In the genomic region with DNA sequence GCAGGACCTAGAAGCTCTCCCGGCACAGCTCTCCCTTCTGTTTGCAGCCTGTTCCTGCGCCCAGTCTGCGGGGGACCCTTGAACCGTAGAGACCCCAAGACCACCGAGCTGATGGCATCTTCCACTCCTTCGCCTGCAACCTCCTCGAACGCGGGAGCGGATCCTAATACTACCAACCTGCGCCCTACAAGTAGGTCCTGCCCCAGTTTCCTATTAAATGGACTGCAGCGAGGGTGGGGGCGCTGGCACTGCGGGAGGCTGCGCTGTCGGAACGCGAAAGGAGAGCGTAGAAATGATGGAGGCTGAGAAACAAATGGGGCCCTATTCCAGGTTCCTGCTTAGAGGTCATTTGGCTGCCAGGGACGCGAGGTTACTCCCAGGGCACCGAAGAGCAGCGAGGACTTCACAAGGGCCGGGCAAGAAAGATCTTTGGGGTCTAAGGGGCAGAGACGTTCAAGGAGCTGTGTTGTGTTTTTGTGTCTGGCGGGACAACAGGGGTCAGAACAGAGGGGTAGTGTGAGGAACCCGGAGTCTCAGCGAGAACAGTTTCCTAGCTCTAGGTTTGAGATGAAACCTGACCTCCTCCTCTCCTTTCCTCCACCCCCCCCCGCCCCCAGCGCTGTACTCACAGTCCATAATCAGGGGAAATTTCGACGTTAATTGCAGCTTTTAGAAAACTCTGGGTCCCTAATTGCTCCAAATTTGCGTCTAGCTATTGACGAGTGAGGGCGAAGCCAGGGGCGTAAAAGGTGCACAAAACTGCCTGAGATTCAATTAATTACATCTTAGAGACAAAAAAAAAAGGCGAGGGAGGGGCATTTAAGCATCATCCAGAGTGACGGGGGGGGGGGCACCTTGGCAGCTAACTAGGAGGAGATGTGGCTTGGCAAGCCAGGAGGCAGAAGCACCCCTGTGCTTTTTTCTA, we compare ENCODE assay signal across 11 mouse cellular contexts. TPM values are rescaled to one million over a fixed set of nuclear protein-coding genes. Genes with fewer than 3 reads are reported as not detected.
A peak's percentile ranks its signal among the peaks of the same experiment; 100 is the strongest.
DNase-seq lines count a peak whose midpoint lies in the region; ATAC-seq and TF ChIP-seq lines count a peak whose summit lies in the region.
"Had no signal": no experiment of that assay in that cellular context is flagged by ENCODE, and none has a peak within 500 bp of the region (broad histone marks: within the 10 kb centered on the region; RNA-seq: fewer than 3 reads in every experiment).

No protein-coding gene starts in this region.

- no peak for DNase-seq in kidney, postnatal 0 days (ENCODE audit: low spot score)
- DNase-seq in kidney, postnatal 10 days: no peak
- DNase-seq in embryonic facial prominence, embryonic 11.5 days (ENCODE audit: low spot score): peak; percentile 35
- no peak for DNase-seq in testis, postnatal 10 days (ENCODE audit: low spot score)
- DNase-seq in T-cell, adult 2 months (ENCODE audit: low spot score): no peak
- no peak for DNase-seq in gastrocnemius, adult 2 months
- DNase-seq: liver, postnatal 0 days had no signal

- no peak overlapping the region for H3K4me3 ChIP-seq in kidney, postnatal 0 days (replicated peaks; ENCODE audit: low read depth, low read length)
- H3K4me3 ChIP-seq in embryonic facial prominence, embryonic 11.5 days (ENCODE audit: low read depth, low read length): peak overlapping the region; percentile 12; the same call in 1 of the 2 replicates
- peak overlapping the region; percentile 52 for H3K4me3 ChIP-seq in hindbrain, embryonic 15.5 days
- peak overlapping the region; percentile 44 for H3K4me3 ChIP-seq in neural tube, embryonic 12.5 days
- H3K4me3 ChIP-seq in gastrocnemius, adult 2 months: no peak overlapping the region

- no peaks in the 10 kb centered on the region for H3K9me3 ChIP-seq in kidney, postnatal 0 days (replicated peaks; ENCODE audit: low read length)
- H3K9me3 ChIP-seq in embryonic facial prominence, embryonic 11.5 days (replicated peaks; ENCODE audit: control insufficient read depth, low read length): no peaks in the 10 kb centered on the region
- H3K9me3 ChIP-seq in hindbrain, embryonic 15.5 days: no peaks in the 10 kb centered on the region
- H3K9me3 ChIP-seq in neural tube, embryonic 12.5 days: no peaks in the 10 kb centered on the region

- H3K4me2 ChIP-seq in kidney, postnatal 0 days (ENCODE audit: low read length): peak overlapping the region; percentile 53; the same call in 1 of the 2 replicates
- H3K4me2 ChIP-seq in embryonic facial prominence, embryonic 11.5 days (ENCODE audit: low read depth, low read length): peak overlapping the region; percentile 33
- H3K4me2 ChIP-seq in hindbrain, embryonic 15.5 days: peak overlapping the region; percentile 70
- peak overlapping the region; percentile 58 for H3K4me2 ChIP-seq in neural tube, embryonic 12.5 days (replicated peaks)

- 2% methylated on average over 37 of the region's 38 CpGs for WGBS in kidney, postnatal 0 days
- under 1% methylated on average over 37 of the region's 38 CpGs for WGBS in embryonic facial prominence, embryonic 11.5 days
- 1% methylated on average over 38 of the region's 38 CpGs for WGBS in hindbrain, embryonic 15.5 days
- WGBS in neural tube, embryonic 12.5 days: under 1% methylated on average over 38 of the region's 38 CpGs

- H3K36me3 ChIP-seq in kidney, postnatal 0 days (ENCODE audit: insufficient read depth, low read length): no peaks in the 10 kb centered on the region
- no peaks in the 10 kb centered on the region for H3K36me3 ChIP-seq in embryonic facial prominence, embryonic 11.5 days (replicated peaks; ENCODE audit: control insufficient read depth, insufficient read depth, low read depth, low read length)
- no peaks in the 10 kb centered on the region for H3K36me3 ChIP-seq in hindbrain, embryonic 15.5 days
- H3K36me3 ChIP-seq in neural tube, embryonic 12.5 days: no peaks in the 10 kb centered on the region

- no peak overlapping the region for H3K27ac ChIP-seq in kidney, postnatal 0 days
- H3K27ac ChIP-seq in embryonic facial prominence, embryonic 11.5 days (replicated peaks; ENCODE audit: low read depth, low read length): no peak overlapping the region
- peak overlapping the region; percentile 90 for H3K27ac ChIP-seq in hindbrain, embryonic 15.5 days (replicated peaks)
- H3K27ac ChIP-seq in neural tube, embryonic 12.5 days: peak overlapping the region; percentile 67
- H3K27ac ChIP-seq in gastrocnemius, adult 2 months: no peak overlapping the region

- no peak for ATAC-seq in kidney, postnatal 0 days (replicated peaks; ENCODE audit: low FRiP score, low read depth)
- no peak for ATAC-seq in embryonic facial prominence, embryonic 11.5 days (replicated peaks; ENCODE audit: insufficient number of reproducible peaks, low FRiP score, low TSS enrichment, low read depth)
- no peak for ATAC-seq in hindbrain, embryonic 15.5 days (ENCODE audit: low FRiP score, low read depth)
- no peak for ATAC-seq in neural tube, embryonic 12.5 days (ENCODE audit: low FRiP score, low read depth)
- ATAC-seq: liver, postnatal 0 days had no signal

- no peak overlapping the region for H3K9ac ChIP-seq in kidney, postnatal 0 days (ENCODE audit: low read depth, low read length)
- H3K9ac ChIP-seq in embryonic facial prominence, embryonic 11.5 days (replicated peaks; ENCODE audit: low read length): no peak overlapping the region
- H3K9ac ChIP-seq in hindbrain, embryonic 15.5 days: peak overlapping the region; percentile 67
- peak overlapping the region; percentile 74 for H3K9ac ChIP-seq in neural tube, embryonic 12.5 days
- H3K9ac ChIP-seq: liver, postnatal 0 days had no signal

- intact Hi-C loops in gastrocnemius, adult 2 months (cut with DNase I): loop anchor here (10.0 kb wide), 1 partner anchor 439 kb away; no protein-coding TSS in a partner anchor

- peaks cover 85% of the 10 kb centered on the region for H3K27me3 ChIP-seq in kidney, postnatal 0 days (ENCODE audit: insufficient read depth, low read length)
- H3K27me3 ChIP-seq in embryonic facial prominence, embryonic 11.5 days (ENCODE audit: control insufficient read depth, insufficient read depth, low read length): peaks cover 87% of the 10 kb centered on the region
- peaks cover 44% of the 10 kb centered on the region for H3K27me3 ChIP-seq in hindbrain, embryonic 15.5 days
- peaks cover 100% of the 10 kb centered on the region for H3K27me3 ChIP-seq in neural tube, embryonic 12.5 days (replicated peaks)

- no peak for TF ChIP-seq CTCF in kidney, postnatal 0 days (IDR thresholded peaks at IDR 0.05; ENCODE audit: low read depth)
- TF ChIP-seq CTCF in gastrocnemius, adult 2 months (IDR thresholded peaks at IDR 0.05): no peak

- peaks cover 31% of the 10 kb centered on the region for H3K4me1 ChIP-seq in kidney, postnatal 0 days (replicated peaks; ENCODE audit: insufficient read depth, low read length)
- H3K4me1 ChIP-seq in embryonic facial prominence, embryonic 11.5 days (ENCODE audit: control insufficient read depth, insufficient read depth, low read length): peaks cover 5% of the 10 kb centered on the region; the same call in 1 of the 2 replicates
- H3K4me1 ChIP-seq in hindbrain, embryonic 15.5 days (replicated peaks): peaks cover 58% of the 10 kb centered on the region
- peaks cover 54% of the 10 kb centered on the region for H3K4me1 ChIP-seq in neural tube, embryonic 12.5 days

RNA-seq across cellular contexts. Expression of a gene that starts 11.1 kb away (rescaled TPM):
- polyA plus RNA-seq in kidney, postnatal 0 days (2015; fragmentation: Nextera tagmentation; extraction: Ambion mirVana): 0.25 and 0.26 TPM in 2 replicates
- 2.0 and 2.1 TPM in 2 replicates for polyA plus RNA-seq in embryonic facial prominence, embryonic 11.5 days (2014; fragmentation: Nextera tagmentation; extraction: Ambion mirVana)
- polyA plus RNA-seq in hindbrain, embryonic 15.5 days (2015; fragmentation: Nextera tagmentation; extraction: Ambion mirVana): 103 and 105 TPM in 2 replicates
- 17.2 and 21.6 TPM in 2 replicates for polyA plus RNA-seq in neural tube, embryonic 12.5 days (2016; fragmentation: Nextera tagmentation; extraction: Ambion mirVana)
- 1 to 10 TPM; 1.2 to 2.9 TPM for total RNA-seq in gastrocnemius, adult 2 months (2021)
- total RNA-seq: MEL had no signal

RNA-seq across cellular contexts. Expression of a gene that starts 55.4 kb away (rescaled TPM):
- 5.6 and 6.8 TPM in 2 replicates for polyA plus RNA-seq in kidney, postnatal 0 days (2015; fragmentation: Nextera tagmentation; extraction: Ambion mirVana)
- 0.67 and 1.4 TPM in 2 replicates for polyA plus RNA-seq in embryonic facial prominence, embryonic 11.5 days (2014; fragmentation: Nextera tagmentation; extraction: Ambion mirVana)
- 2.9 and 3.0 TPM in 2 replicates for polyA plus RNA-seq in hindbrain, embryonic 15.5 days (2015; fragmentation: Nextera tagmentation; extraction: Ambion mirVana)
- polyA plus RNA-seq in neural tube, embryonic 12.5 days (2016; fragmentation: Nextera tagmentation; extraction: Ambion mirVana): 0.73 and 1.4 TPM in 2 replicates
- not detected for total RNA-seq in gastrocnemius, adult 2 months (2021)
- total RNA-seq: gastrocnemius, postnatal 4 days; MEL had no signal
- polyA plus RNA-seq: liver, postnatal 0 days had no signal

Comparison
In these comparisons a context has a peak if more than half of its experiments do, and no peak if none do; other contexts are left out.
1. H3K27ac ChIP-seq: peak in hindbrain, embryonic 15.5 days (single experiment) and neural tube, embryonic 12.5 days (single experiment); none in kidney, postnatal 0 days (single experiment), embryonic facial prominence, embryonic 11.5 days (single experiment) and gastrocnemius, adult 2 months (single experiment).
2. H3K4me3 ChIP-seq: peak in embryonic facial prominence, embryonic 11.5 days (single experiment), hindbrain, embryonic 15.5 days (single experiment) and neural tube, embryonic 12.5 days (single experiment); none in kidney, postnatal 0 days (single experiment) and gastrocnemius, adult 2 months (single experiment).
3. H3K9ac ChIP-seq: peak in hindbrain, embryonic 15.5 days (single experiment) and neural tube, embryonic 12.5 days (single experiment); none in kidney, postnatal 0 days (single experiment) and embryonic facial prominence, embryonic 11.5 days (single experiment).
4. Peak in every context shown above with its lines, with median percentiles within 50 percentile points of each other: H3K4me2 ChIP-seq.